Mouse (Mus musculus) MEL (cell line): Measurements from ENCODE around the gene Tmed6. TPM values are rescaled to one million over a fixed set of nuclear protein-coding genes. Genes with fewer than 3 reads are reported as not detected.

Experiments used
- DNase-seq: peaks from one replicate; pipeline ENCODE4 v3.0.0; 2011; ENCODE audit warnings: low read depth, low spot score
- H3K27ac ChIP-seq: 2 replicates; pipeline ENCODE4 v1.5.1; 2012; ENCODE audit warnings: low read depth, mild to moderate bottlenecking, control low read depth, low read length, moderate library complexity; ENCODE audit not compliant: control insufficient read depth
- H3K27me3 ChIP-seq, 2 experiments: fragments of 150-350 bp in 1 of 2; sonication (generic) in 1 of 2; 2 replicates each; pipeline ENCODE4 v1.6.1; 2012; ENCODE audit warnings: low read length in 2 of 2, mild to moderate bottlenecking in 2 of 2, improper control_type of control experiment in 1 of 2, moderate library complexity in 1 of 2; ENCODE audit not compliant: insufficient read depth in 2 of 2, control insufficient read depth in 1 of 2
- H3K36me3 ChIP-seq, 2 experiments: 2 replicates each; pipeline ENCODE4 v1.6.1; 2012 to 2014; ENCODE audit warnings: low read length in 2 of 2, improper control_type of control experiment in 1 of 2, inconsistent platforms in 1 of 2, mild to moderate bottlenecking in 1 of 2; ENCODE audit not compliant: insufficient read depth in 2 of 2, control insufficient read depth in 1 of 2
- H3K4me1 ChIP-seq, 2 experiments: fragments of 150-350 bp in 1 of 2; sonication (generic) in 1 of 2; 2 replicates each; pipeline ENCODE4 v1.6.1; 2012; ENCODE audit warnings: low read length in 2 of 2, improper control_type of control experiment in 1 of 2, mild to moderate bottlenecking in 1 of 2; ENCODE audit not compliant: insufficient read depth in 2 of 2, control insufficient read depth in 1 of 2
- H3K4me3 ChIP-seq, 2 experiments: fragments of 150-350 bp in 1 of 2; sonication (generic) in 1 of 2; 2 replicates each; pipeline ENCODE4 v1.5.1; 2012; ENCODE audit warnings: low read depth in 2 of 2, low read length in 2 of 2, mild to moderate bottlenecking in 2 of 2, moderate library complexity in 2 of 2, control low read depth in 1 of 2, improper control_type of control experiment in 1 of 2; ENCODE audit not compliant: control insufficient read depth in 1 of 2, insufficient read depth in 1 of 2
- H3K79me2 ChIP-seq: 2 replicates; pipeline ENCODE4 v1.6.1; 2012; ENCODE audit warnings: mild to moderate bottlenecking, low read length, moderate library complexity; ENCODE audit not compliant: control insufficient read depth, poor library complexity, insufficient read depth
- H3K9ac ChIP-seq: 2 replicates; pipeline ENCODE4 v1.6.1; 2012; ENCODE audit warnings: low read depth, mild to moderate bottlenecking, control low read depth, low read length, moderate library complexity; ENCODE audit not compliant: control insufficient read depth, poor library complexity, severe bottlenecking
- H3K9me3 ChIP-seq: fragments of 150-350 bp; sonication (generic); replicated peaks from 2 replicates; pipeline ENCODE4 v1.6.1; 2012; ENCODE audit warnings: mild to moderate bottlenecking, low read length, improper control_type of control experiment, moderate library complexity; ENCODE audit not compliant: insufficient read depth
- BHLHE40 ChIP-seq: IDR thresholded peaks from 2 replicates; pipeline ENCODE4 v1.6.1; 2012; ENCODE audit warnings: low read depth, mild to moderate bottlenecking, inconsistent platforms, low read length, improper control_type of control experiment, borderline replicate concordance
- CHD1 ChIP-seq: IDR thresholded peaks from 2 replicates; pipeline ENCODE4 v1.6.1; 2012; ENCODE audit warnings: low read depth, mild to moderate bottlenecking, inconsistent platforms, low read length, improper control_type of control experiment
- CTCF ChIP-seq, 3 experiments: IDR thresholded peaks in 2 of 3; conservative IDR thresholded peaks in 1 of 3; 2 replicates each; pipeline ENCODE4 v1.5.1; 2011 to 2012; ENCODE audit warnings: low read length in 3 of 3, low read depth in 2 of 3, mild to moderate bottlenecking in 2 of 3, improper control_type of control experiment in 1 of 3, inconsistent platforms in 1 of 3, mixed read lengths in 1 of 3, moderate library complexity in 1 of 3; ENCODE audit not compliant: control insufficient read depth in 1 of 3, insufficient read depth in 1 of 3, poor library complexity in 1 of 3, severe bottlenecking in 1 of 3
- ELF1 ChIP-seq: IDR thresholded peaks from 2 replicates; pipeline ENCODE4 v1.6.1; 2014; ENCODE audit warnings: low read depth, mild to moderate bottlenecking, inconsistent platforms, low read length, improper control_type of control experiment, moderate library complexity
- GABPA ChIP-seq: IDR thresholded peaks from 2 replicates; pipeline ENCODE4 v1.6.1; 2012; ENCODE audit warnings: low read depth, mild to moderate bottlenecking, inconsistent platforms, low read length, improper control_type of control experiment, moderate library complexity
- GATA1 ChIP-seq: IDR thresholded peaks from 2 replicates; pipeline ENCODE4 v1.6.1; 2011; ENCODE audit warnings: low read depth, low read length, improper control_type of control experiment
- HCFC1 ChIP-seq: IDR thresholded peaks from 2 replicates; pipeline ENCODE4 v1.6.1; 2012; ENCODE audit warnings: low read depth, mild to moderate bottlenecking, inconsistent platforms, low read length, improper control_type of control experiment, moderate library complexity
- JUND ChIP-seq: IDR thresholded peaks from 2 replicates; pipeline ENCODE4 v1.6.1; 2011; ENCODE audit warnings: low read depth, mild to moderate bottlenecking, improper control_type of control experiment, low read length
- MAFK ChIP-seq: IDR thresholded peaks from 2 replicates; pipeline ENCODE4 v1.6.1; 2011; ENCODE audit warnings: low read depth, mild to moderate bottlenecking, low read length, improper control_type of control experiment, borderline replicate concordance
- MAX ChIP-seq: IDR thresholded peaks from 2 replicates; pipeline ENCODE4 v1.6.1; 2011; ENCODE audit warnings: low read length, improper control_type of control experiment
- MXI1 ChIP-seq: IDR thresholded peaks from 2 replicates; pipeline ENCODE4 v1.6.1; 2011; ENCODE audit warnings: mild to moderate bottlenecking, low read depth, low read length, improper control_type of control experiment
- NELFE ChIP-seq: IDR thresholded peaks from 2 replicates; pipeline ENCODE4 v1.6.1; 2011; ENCODE audit warnings: low read depth, low read length, improper control_type of control experiment
- NRF1 ChIP-seq: IDR thresholded peaks from 2 replicates; pipeline ENCODE4 v1.6.1; 2014; ENCODE audit warnings: low read depth, mild to moderate bottlenecking, inconsistent platforms, low read length, improper control_type of control experiment, moderate library complexity; ENCODE audit not compliant: poor library complexity, insufficient read depth, severe bottlenecking
- RCOR1 ChIP-seq: IDR thresholded peaks from 2 replicates; pipeline ENCODE4 v1.6.1; 2012; ENCODE audit warnings: low read depth, mild to moderate bottlenecking, inconsistent platforms, low read length, improper control_type of control experiment
- SIN3A ChIP-seq: IDR thresholded peaks from 2 replicates; pipeline ENCODE4 v1.6.1; 2012; ENCODE audit warnings: low read length, improper control_type of control experiment, inconsistent platforms
- TAL1 ChIP-seq: IDR thresholded peaks from 2 replicates; pipeline ENCODE4 v1.6.1; 2012; ENCODE audit warnings: mild to moderate bottlenecking, inconsistent platforms, low read length, moderate library complexity, mixed read lengths
- USF1 ChIP-seq: IDR thresholded peaks from 2 replicates; pipeline ENCODE4 v1.6.1; 2014; ENCODE audit warnings: low read depth, mild to moderate bottlenecking, inconsistent platforms, low read length, improper control_type of control experiment, moderate library complexity
- ZNF384 ChIP-seq: IDR thresholded peaks from 2 replicates; pipeline ENCODE4 v1.6.1; 2012; ENCODE audit warnings: low read depth, mild to moderate bottlenecking, inconsistent platforms, low read length, improper control_type of control experiment
- polyA plus RNA-seq, 2 experiments: library from polyadenylated mRNA; stranded (reverse) in 1 of 2; unstranded in 1 of 2; fragments of >175 nt in 1 of 2; fragments of >200 nt in 1 of 2; gene quantifications; 2 replicates each; pipeline versions ENCODE4 v1.2.1 to v1.2.4; 2012; ENCODE audit warnings: low replicate concordance in 2 of 2, low read depth in 1 of 2; ENCODE audit not compliant: insufficient read length in 2 of 2, insufficient read depth in 1 of 2, missing spikeins in 1 of 2
- total RNA-seq: library from RNA; depleted of rRNA; stranded (reverse); fragments of 300-350 nt; gene quantifications from 2 replicates; pipeline ENCODE4 v1.2.3, GENCODE M21; 2012; rRNA removed

Gene Tmed6
- total and polyA plus RNA-seq, 3 experiments: not detected

DNA sequence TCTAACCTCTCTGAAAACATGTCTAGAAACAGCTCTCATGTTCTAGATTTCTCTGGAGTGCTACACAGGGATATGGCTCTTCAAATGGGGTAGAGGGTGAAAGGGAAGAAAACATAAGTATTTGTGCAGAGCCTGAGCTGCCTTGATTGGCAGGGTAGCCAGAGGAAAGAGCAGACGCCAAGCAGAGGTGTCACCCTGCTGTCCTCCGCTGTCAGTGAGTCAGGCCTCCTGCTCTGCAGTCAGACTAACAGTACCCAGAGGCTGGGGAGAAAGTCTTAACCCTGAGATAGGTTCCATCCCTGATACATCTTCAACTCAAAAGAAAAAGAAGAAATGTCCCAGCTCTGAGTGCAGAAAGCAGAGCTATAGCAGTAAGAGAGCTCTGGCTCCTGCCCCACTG, 52.8 kb downstream of the Tmed6 start:
- no peak overlapping the region for H3K27ac ChIP-seq
- H3K79me2 ChIP-seq: no peaks in the 10 kb centered on the region
- no peaks in the 10 kb centered on the region for H3K9me3 ChIP-seq
- H3K27me3 ChIP-seq: no peaks in the 10 kb centered on the region
- no peak overlapping the region for H3K4me3 ChIP-seq
- no peaks in the 10 kb centered on the region for H3K4me1 ChIP-seq
- H3K9ac ChIP-seq: no peak overlapping the region
- no peak for DNase-seq
- no peaks in the 10 kb centered on the region for H3K36me3 ChIP-seq
- TF ChIP-seq TAL1: no peak
- no peak for TF ChIP-seq NELFE
- TF ChIP-seq RCOR1: no peak
- no peak for TF ChIP-seq SIN3A
- TF ChIP-seq MAFK: no peak
- TF ChIP-seq CTCF (IDR thresholded peaks at IDR 0.05 in 2 of 3, conservative IDR thresholded peaks at IDR 0.05 in 1 of 3; ENCODE audit: control insufficient read depth in 1 of 3, insufficient read depth in 1 of 3, low read depth in 2 of 3, low read length in 3 of 3, poor library complexity in 1 of 3, severe bottlenecking in 1 of 3): no peak
- TF ChIP-seq USF1: no peak
- TF ChIP-seq BHLHE40: no peak
- TF ChIP-seq MAX: no peak
- no peak for TF ChIP-seq HCFC1
- no peak for TF ChIP-seq JUND
- TF ChIP-seq GATA1: no peak
- TF ChIP-seq NRF1: no peak
- TF ChIP-seq CHD1: no peak
- no peak for TF ChIP-seq GABPA
- TF ChIP-seq MXI1: no peak
- TF ChIP-seq ZNF384: no peak
- TF ChIP-seq ELF1: no peak

Other genes with a start within 250 kb of the Tmed6 start
- 3.7 and 5.8 TPM in 2 replicates for gene Has3, start 195.4 kb downstream of the Tmed6 start, total RNA-seq
- gene Has3, start 195.4 kb downstream of the Tmed6 start, polyA plus RNA-seq: under 1 TPM in 1 of 2 experiments, not detected in 1; 0.40 TPM
- gene Utp4, start 172.0 kb downstream of the Tmed6 start, total RNA-seq: 165 and 174 TPM in 2 replicates
- 100 to 1,000 TPM; 123 to 218 TPM for gene Utp4, start 172.0 kb downstream of the Tmed6 start, polyA plus RNA-seq
- 3.0 and 3.6 TPM in 2 replicates for gene Sntb2, start 129.9 kb downstream of the Tmed6 start, total RNA-seq
- 1 to 10 TPM in 1 of 2 experiments, not detected in 1; 3.8 TPM for gene Sntb2, start 129.9 kb downstream of the Tmed6 start, polyA plus RNA-seq
- gene Vps4a, start 34.4 kb downstream of the Tmed6 start, total RNA-seq: 32.3 and 38.1 TPM in 2 replicates
- gene Vps4a, start 34.4 kb downstream of the Tmed6 start, polyA plus RNA-seq: 10 to 100 TPM in 1 of 2 experiments, not detected in 1; 43.2 TPM
- 39.0 and 43.6 TPM in 2 replicates for gene Pdf, start 17.0 kb downstream of the Tmed6 start, total RNA-seq
- gene Pdf, start 17.0 kb downstream of the Tmed6 start, polyA plus RNA-seq: 10 to 100 TPM in 1 of 2 experiments, not detected in 1; 36.0 TPM
- gene Cog8, start 9.0 kb downstream of the Tmed6 start, total RNA-seq: 18.1 and 27.2 TPM in 2 replicates
- gene Cog8, start 9.0 kb downstream of the Tmed6 start, polyA plus RNA-seq: 10 to 100 TPM in 1 of 2 experiments, not detected in 1; 27.0 TPM
- 261 and 278 TPM in 2 replicates for gene Nip7, start 8.8 kb downstream of the Tmed6 start, total RNA-seq
- 100 to 1,000 TPM; 189 to 336 TPM for gene Nip7, start 8.8 kb downstream of the Tmed6 start, polyA plus RNA-seq
- gene Terf2, start 30.9 kb upstream of the Tmed6 start, total RNA-seq: 14.1 and 15.0 TPM in 2 replicates
- gene Terf2, start 30.9 kb upstream of the Tmed6 start, polyA plus RNA-seq: 10 to 100 TPM in 1 of 2 experiments, not detected in 1; 36.7 TPM
- 66.5 and 67.9 TPM in 2 replicates for gene Cyb5b, start 85.0 kb upstream of the Tmed6 start, total RNA-seq
- 10 to 100 TPM; 69.4 to 79.1 TPM for gene Cyb5b, start 85.0 kb upstream of the Tmed6 start, polyA plus RNA-seq
- 4.2 and 5.1 TPM in 2 replicates for gene Nfat5, start 227.8 kb upstream of the Tmed6 start, total RNA-seq
- gene Nfat5, start 227.8 kb upstream of the Tmed6 start, polyA plus RNA-seq: 10 to 100 TPM in 1 of 2 experiments, not detected in 1; 11.3 TPM